Mouse (Mus musculus): Measurements from ENCODE around the gene Acat3. TPM values are rescaled to one million over a fixed set of nuclear protein-coding genes. Genes with fewer than 3 reads are reported as not detected.
"Not testable (repeated sequence)": the region's sequence is repeated elsewhere in the genome, so short reads cannot be mapped to it uniquely, and the experiment has no call there.

Acat3 gene
- polyA plus RNA-seq, 1 experiment from 2014 or later: 0.42 TPM

GRCm38 (mm10) chr17:12909361-12910280 is 30.8 kb downstream of the Acat3 start, which contains the start of gene Pnldc1:
Gene Pnldc1 (minus strand): TSS chr17:12910230.
- no peak within 1 kb of the TSS for H3K4me3 ChIP-seq (ENCODE audit: low read depth, low read length)
- no peaks in the 10 kb centered on the region for H3K27me3 ChIP-seq (ENCODE audit: control insufficient read depth, insufficient read depth, low read length)
- no peak for ATAC-seq (ENCODE audit: insufficient read depth, low FRiP score, low TSS enrichment)
- no peaks in the 10 kb centered on the region for H3K9me3 ChIP-seq (ENCODE audit: control insufficient read depth, low read length)
- H3K36me3 ChIP-seq (ENCODE audit: control insufficient read depth, insufficient read depth, low read length): peaks cover 7% of the 10 kb centered on the region
- DNase-seq (ENCODE audit: low spot score): no peak
- 77% methylated on average over 35 of the region's 35 CpGs for WGBS
- H3K4me1 ChIP-seq (ENCODE audit: control insufficient read depth, insufficient read depth, low read length): no peaks in the 10 kb centered on the region
- no peak within 1 kb of the TSS for H3K9ac ChIP-seq (ENCODE audit: low read length)
- no peak within 1 kb of the TSS for H3K27ac ChIP-seq (ENCODE audit: low read depth, low read length)
- H3K4me2 ChIP-seq (ENCODE audit: low read depth): no peak within 1 kb of the TSS

- no peaks in the 10 kb centered on the region for H3K9me3 ChIP-seq (ENCODE audit: control insufficient read depth, low read length)
- no peak overlapping the region for H3K4me2 ChIP-seq (ENCODE audit: low read depth)
- H3K9ac ChIP-seq (ENCODE audit: low read length): no peak overlapping the region
- no peaks in the 10 kb centered on the region for H3K4me1 ChIP-seq (ENCODE audit: control insufficient read depth, insufficient read depth, low read length)
- H3K36me3 ChIP-seq (ENCODE audit: control insufficient read depth, insufficient read depth, low read length): no peaks in the 10 kb centered on the region
- no peak overlapping the region for H3K27ac ChIP-seq (ENCODE audit: low read depth, low read length)
- no peaks in the 10 kb centered on the region for H3K27me3 ChIP-seq (ENCODE audit: control insufficient read depth, insufficient read depth, low read length)
- no peak for DNase-seq (ENCODE audit: low spot score)
- no peak overlapping the region for H3K4me3 ChIP-seq (ENCODE audit: low read depth, low read length)
- no peak for ATAC-seq (ENCODE audit: insufficient read depth, low FRiP score, low TSS enrichment)
- 89% methylated on average over 9 of the region's 9 CpGs for WGBS
Observed at GRCm38 (mm10) chr17:12906436-12906835, 34.0 kb downstream of the Acat3 start.

GRCm38 (mm10) chr17:12905810-12906209 is 34.6 kb downstream of the Acat3 start:
- 78% methylated on average over 4 of the region's 4 CpGs for WGBS
- no peaks in the 10 kb centered on the region for H3K36me3 ChIP-seq (ENCODE audit: control insufficient read depth, insufficient read depth, low read length)

GRCm38 (mm10) chr17:12904349-12904748 is 36.1 kb downstream of the Acat3 start:
- H3K27ac ChIP-seq (ENCODE audit: low read depth, low read length): no peak overlapping the region
- H3K4me3 ChIP-seq (ENCODE audit: low read depth, low read length): no peak overlapping the region
- H3K36me3 ChIP-seq (ENCODE audit: control insufficient read depth, insufficient read depth, low read length): no peaks in the 10 kb centered on the region
- ATAC-seq (ENCODE audit: insufficient read depth, low FRiP score, low TSS enrichment) (no peak), DNase-seq (ENCODE audit: low spot score) (no peak)
- H3K9ac ChIP-seq (ENCODE audit: low read length): no peak overlapping the region
- no peak overlapping the region for H3K4me2 ChIP-seq (ENCODE audit: low read depth)
- no peaks in the 10 kb centered on the region for H3K27me3 ChIP-seq (ENCODE audit: control insufficient read depth, insufficient read depth, low read length)
- H3K9me3 ChIP-seq (ENCODE audit: control insufficient read depth, low read length): no peaks in the 10 kb centered on the region
- 91% methylated on average over 1 of the region's 1 CpGs for WGBS
- no peaks in the 10 kb centered on the region for H3K4me1 ChIP-seq (ENCODE audit: control insufficient read depth, insufficient read depth, low read length)

More at GRCm38 (mm10) chr17:12905810-12906209, 34.6 kb downstream of the Acat3 start:
- DNase-seq (ENCODE audit: low spot score): no peak
- H3K27ac ChIP-seq (ENCODE audit: low read depth, low read length): no peak overlapping the region
- ATAC-seq (ENCODE audit: insufficient read depth, low FRiP score, low TSS enrichment): no peak
- no peak overlapping the region for H3K4me3 ChIP-seq (ENCODE audit: low read depth, low read length)
- H3K9ac ChIP-seq (ENCODE audit: low read length): no peak overlapping the region
- no peaks in the 10 kb centered on the region for H3K4me1 ChIP-seq (ENCODE audit: control insufficient read depth, insufficient read depth, low read length)
- H3K9me3 ChIP-seq (ENCODE audit: control insufficient read depth, low read length): no peaks in the 10 kb centered on the region
- H3K27me3 ChIP-seq (ENCODE audit: control insufficient read depth, insufficient read depth, low read length): no peaks in the 10 kb centered on the region
- H3K4me2 ChIP-seq (ENCODE audit: low read depth): no peak overlapping the region

- WGBS: 50% methylated on average over 11 of the region's 12 CpGs
- no peaks in the 10 kb centered on the region for H3K27me3 ChIP-seq (ENCODE audit: control insufficient read depth, insufficient read depth, low read length)
- H3K9ac ChIP-seq (ENCODE audit: low read length): no peak overlapping the region
- no peaks in the 10 kb centered on the region for H3K36me3 ChIP-seq (ENCODE audit: control insufficient read depth, insufficient read depth, low read length)
- H3K27ac ChIP-seq (ENCODE audit: low read depth, low read length): no peak overlapping the region
- H3K4me3 ChIP-seq (ENCODE audit: low read depth, low read length): no peak overlapping the region
- ATAC-seq (ENCODE audit: insufficient read depth, low FRiP score, low TSS enrichment): no peak; the same call in 1 of the 2 replicates
- no peak for DNase-seq (ENCODE audit: low spot score)
- H3K4me2 ChIP-seq (ENCODE audit: low read depth): no peak overlapping the region
- H3K9me3 ChIP-seq (ENCODE audit: control insufficient read depth, low read length): no peaks in the 10 kb centered on the region
- no peaks in the 10 kb centered on the region for H3K4me1 ChIP-seq (ENCODE audit: control insufficient read depth, insufficient read depth, low read length)
Observed at GRCm38 (mm10) chr17:12903372-12904333, 36.7 kb downstream of the Acat3 start.

GRCm38 (mm10) chr17:12902291-12902690 is 38.1 kb downstream of the Acat3 start:
- 95% methylated on average over 6 of the region's 6 CpGs for WGBS
- no peaks in the 10 kb centered on the region for H3K4me1 ChIP-seq (ENCODE audit: control insufficient read depth, insufficient read depth, low read length)
- no peak overlapping the region for H3K4me3 ChIP-seq (ENCODE audit: low read depth, low read length)
- H3K9ac ChIP-seq (ENCODE audit: low read length): no peak overlapping the region
- no peaks in the 10 kb centered on the region for H3K9me3 ChIP-seq (ENCODE audit: control insufficient read depth, low read length)
- H3K36me3 ChIP-seq (ENCODE audit: control insufficient read depth, insufficient read depth, low read length): no peaks in the 10 kb centered on the region
- DNase-seq (ENCODE audit: low spot score) (no peak), ATAC-seq (ENCODE audit: insufficient read depth, low FRiP score, low TSS enrichment) (no peak)
- no peaks in the 10 kb centered on the region for H3K27me3 ChIP-seq (ENCODE audit: control insufficient read depth, insufficient read depth, low read length)
- no peak overlapping the region for H3K4me2 ChIP-seq (ENCODE audit: low read depth)
- no peak overlapping the region for H3K27ac ChIP-seq (ENCODE audit: low read depth, low read length)

- not testable (repeated sequence) for H3K9ac ChIP-seq (ENCODE audit: low read length); H3K27ac ChIP-seq (ENCODE audit: low read depth, low read length); H3K4me2 ChIP-seq (ENCODE audit: low read depth); ATAC-seq (ENCODE audit: insufficient read depth, low FRiP score, low TSS enrichment); H3K9me3 ChIP-seq (ENCODE audit: control insufficient read depth, low read length); H3K27me3 ChIP-seq (ENCODE audit: control insufficient read depth, insufficient read depth, low read length); H3K4me1 ChIP-seq (ENCODE audit: control insufficient read depth, insufficient read depth, low read length); DNase-seq (ENCODE audit: low spot score); H3K4me3 ChIP-seq (ENCODE audit: low read depth, low read length); H3K36me3 ChIP-seq (ENCODE audit: control insufficient read depth, insufficient read depth, low read length)
- WGBS: 42% methylated on average over 2 of the region's 2 CpGs
Observed at GRCm38 (mm10) chr17:12898607-12899006, 41.8 kb downstream of the Acat3 start.

- WGBS: 92% methylated on average over 5 of the region's 5 CpGs
- no peaks in the 10 kb centered on the region for H3K9me3 ChIP-seq (ENCODE audit: control insufficient read depth, low read length)
- no peak overlapping the region for H3K4me2 ChIP-seq (ENCODE audit: low read depth)
- ATAC-seq (ENCODE audit: insufficient read depth, low FRiP score, low TSS enrichment) (no peak), DNase-seq (ENCODE audit: low spot score) (no peak)
- H3K27ac ChIP-seq (ENCODE audit: low read depth, low read length): no peak overlapping the region
- no peak overlapping the region for H3K4me3 ChIP-seq (ENCODE audit: low read depth, low read length)
- H3K36me3 ChIP-seq (ENCODE audit: control insufficient read depth, insufficient read depth, low read length): no peaks in the 10 kb centered on the region
- no peaks in the 10 kb centered on the region for H3K27me3 ChIP-seq (ENCODE audit: control insufficient read depth, insufficient read depth, low read length)
- H3K4me1 ChIP-seq (ENCODE audit: control insufficient read depth, insufficient read depth, low read length): no peaks in the 10 kb centered on the region
- H3K9ac ChIP-seq (ENCODE audit: low read length): no peak overlapping the region
Observed at GRCm38 (mm10) chr17:12897674-12898073, 42.7 kb downstream of the Acat3 start.

Data from neural tube, embryonic 11.5 days (tissue).